ENCODE assay signal across 19 mouse cellular contexts in genomic region chr9:21235341-21235740, GRCm38 (mm10). TPM values are rescaled to one million over a fixed set of nuclear protein-coding genes. Genes with fewer than 3 reads are reported as not detected.
DNase-seq lines count a peak whose midpoint lies in the region; TF ChIP-seq lines count a peak whose summit lies in the region.
"Had no signal": no experiment of that assay in that cellular context is flagged by ENCODE, and none has a peak within 500 bp of the region (broad histone marks: within the 10 kb centered on the region; RNA-seq: fewer than 3 reads in every experiment).

No protein-coding gene starts in this region.

- H3K4me1 ChIP-seq in spleen, adult 2 months (ENCODE audit: control insufficient read depth, insufficient read depth, insufficient read length) = peaks cover 15% of the 10 kb centered on the region
- H3K4me1 ChIP-seq in bone marrow macrophage, adult 2 months (ENCODE audit: control insufficient read depth, insufficient read depth, low read length) = peaks cover 16% of the 10 kb centered on the region

- DNase-seq in gastrocnemius, adult 2 months = no peak
- DNase-seq in gastrocnemius, postnatal 14 days = no peak
- DNase-seq in spleen, adult 2 months (ENCODE audit: low read depth in 1 of 2, low spot score in 2 of 2) = peak in 1 of 2 experiments; percentile 41
- no peak for DNase-seq in spleen, postnatal 10 days (ENCODE audit: low spot score in 2 of 2)
- peak; percentile 71 for DNase-seq in naive thymus-derived CD4-positive, alpha-beta T cell, adult 2 months (ENCODE audit: low read depth)
- DNase-seq in left cerebral cortex, adult 18-20 months (ENCODE audit: low spot score in 2 of 2) = no peak
- DNase-seq in urinary bladder, adult 18-20 months (ENCODE audit: low spot score in 2 of 2) = no peak
- DNase-seq: adrenal gland, postnatal 14 days; cerebellum, adult 18-20 months; gastrocnemius, postnatal 36 days; heart, postnatal 36 days; kidney, adult 18-20 months; midbrain, embryonic 14.5 days; right cerebral cortex, postnatal 4 days had no signal

- no peak for TF ChIP-seq POLR2A in spleen, adult 2 months (IDR thresholded peaks at IDR 0.05; ENCODE audit: low read depth, low read length)
- TF ChIP-seq POLR2A in bone marrow macrophage, adult 2 months (IDR thresholded peaks at IDR 0.05; ENCODE audit: borderline replicate concordance, low read depth, low read length) = no peak

- no peaks in the 10 kb centered on the region for H3K27me3 ChIP-seq in spleen, adult 2 months (ENCODE audit: control insufficient read depth, insufficient read depth, low read length)
- H3K27me3 ChIP-seq: neural tube, embryonic 15.5 days; Patski had no signal

- peak overlapping the region; percentile 26 for H3K4me3 ChIP-seq in gastrocnemius, adult 2 months
- no peak overlapping the region; the same call in 1 of the 2 replicates for H3K4me3 ChIP-seq in spleen, adult 2 months (ENCODE audit: extremely low read depth, insufficient read depth, insufficient read length)
- peak overlapping the region; percentile 27 for H3K4me3 ChIP-seq in bone marrow macrophage, adult 2 months (ENCODE audit: insufficient read depth, low read length)
- H3K4me3 ChIP-seq: embryonic facial prominence, embryonic 10.5 days; forebrain, embryonic 13.5 days; neural tube, embryonic 15.5 days had no signal

- peaks cover 22% of the 10 kb centered on the region for H3K36me3 ChIP-seq in spleen, adult 2 months (ENCODE audit: control insufficient read depth, insufficient read depth, low read length)

- H3K27ac ChIP-seq in gastrocnemius, adult 2 months = peak overlapping the region; percentile 38; the same call in 1 of the 2 replicates
- H3K27ac ChIP-seq in spleen, adult 2 months (ENCODE audit: insufficient read depth, low read length) = peak overlapping the region; percentile 65
- peak overlapping the region; percentile 51 for H3K27ac ChIP-seq in bone marrow macrophage, adult 2 months (ENCODE audit: insufficient read depth, low read depth, low read length)
- H3K27ac ChIP-seq: embryonic facial prominence, embryonic 10.5 days; forebrain, embryonic 13.5 days; neural tube, embryonic 15.5 days had no signal

- intact Hi-C loops in gastrocnemius, adult 2 months (cut with DNase I) = no loop called here
- intact Hi-C loops in gastrocnemius, postnatal 14 days (cut with DNase I; ENCODE audit: low total_unique reads) = no loop called here

- 34% methylated on average over 4 of the region's 4 CpGs for WGBS in spleen, adult 2 months

- no peak for TF ChIP-seq CTCF in gastrocnemius, adult 2 months (IDR thresholded peaks at IDR 0.05)
- TF ChIP-seq CTCF in spleen, adult 2 months (IDR thresholded peaks at IDR 0.05; ENCODE audit: extremely low read depth, insufficient read depth, insufficient read length, insufficient replicate concordance) = no peak
- TF ChIP-seq CTCF in bone marrow macrophage, adult 2 months (IDR thresholded peaks at IDR 0.05; ENCODE audit: low read depth, low read length) = no peak

RNA-seq across cellular contexts. Expression of gene Keap1, which starts 3.8 kb away (rescaled TPM):
- 10 to 100 TPM; 51.3 to 62.3 TPM for total RNA-seq in gastrocnemius, adult 2 months (2021)
- 10 to 100 TPM; 53.6 to 55.2 TPM for total RNA-seq in gastrocnemius, postnatal 14 days (2021)
- polyA plus RNA-seq in spleen, adult 2 months (2012; rRNA removed) = 55.4 and 78.4 TPM in 2 replicates
- 34.9 and 36.4 TPM in 2 replicates for polyA plus RNA-seq in bone marrow macrophage, adult 2 months (2012; ENCODE audit: insufficient read depth, insufficient read length, missing spikeins)
- 10 to 100 TPM; 53.4 to 58.0 TPM for total RNA-seq in left cerebral cortex, adult 18-20 months (2021)

RNA-seq across cellular contexts. Expression of gene S1pr5, which starts 12.9 kb away (rescaled TPM):
- total RNA-seq in gastrocnemius, adult 2 months (2021) = under 1 TPM; 0.15 to 0.33 TPM
- under 1 TPM; 0.10 to 0.27 TPM for total RNA-seq in gastrocnemius, postnatal 14 days (2021)
- 12.2 and 21.3 TPM in 2 replicates for polyA plus RNA-seq in spleen, adult 2 months (2012; rRNA removed)
- polyA plus RNA-seq in bone marrow macrophage, adult 2 months (2012; ENCODE audit: insufficient read depth, insufficient read length, missing spikeins) = not detected in 2 replicates
- 10 to 100 TPM in 1 of 2 experiments, 1 to 10 TPM in 1; 9.7 to 10.7 TPM for total RNA-seq in left cerebral cortex, adult 18-20 months (2021)
- polyA plus RNA-seq: Patski had no signal

RNA-seq across cellular contexts. Expression of gene Atg4d, which starts 29.8 kb away (rescaled TPM):
- total RNA-seq in gastrocnemius, adult 2 months (2021) = 10 to 100 TPM; 68.0 to 77.4 TPM
- total RNA-seq in gastrocnemius, postnatal 14 days (2021) = 10 to 100 TPM; 36.2 to 39.6 TPM
- polyA plus RNA-seq in spleen, adult 2 months (2012; rRNA removed) = 44.8 and 48.4 TPM in 2 replicates
- 10.8 and 11.8 TPM in 2 replicates for polyA plus RNA-seq in bone marrow macrophage, adult 2 months (2012; ENCODE audit: insufficient read depth, insufficient read length, missing spikeins)
- total RNA-seq in left cerebral cortex, adult 18-20 months (2021) = 10 to 100 TPM; 46.4 to 49.9 TPM

RNA-seq across cellular contexts. Expression of gene Kri1, which starts 52.4 kb away (rescaled TPM):
- 10 to 100 TPM; 11.0 to 12.6 TPM for total RNA-seq in gastrocnemius, adult 2 months (2021)
- total RNA-seq in gastrocnemius, postnatal 14 days (2021) = 10 to 100 TPM; 10.5 to 11.9 TPM
- 40.8 and 43.1 TPM in 2 replicates for polyA plus RNA-seq in spleen, adult 2 months (2012; rRNA removed)
- polyA plus RNA-seq in bone marrow macrophage, adult 2 months (2012; ENCODE audit: insufficient read depth, insufficient read length, missing spikeins) = 26.4 and 28.6 TPM in 2 replicates
- total RNA-seq in left cerebral cortex, adult 18-20 months (2021) = 10 to 100 TPM; 36.8 to 38.5 TPM

RNA-seq across cellular contexts. Expression of gene Cdkn2d, which starts 55.9 kb away (rescaled TPM):
- 1 to 10 TPM; 8.6 to 9.1 TPM for total RNA-seq in gastrocnemius, adult 2 months (2021)
- 10 to 100 TPM; 12.0 to 13.2 TPM for total RNA-seq in gastrocnemius, postnatal 14 days (2021)
- polyA plus RNA-seq in spleen, adult 2 months (2012; rRNA removed) = 87.4 and 115 TPM in 2 replicates
- polyA plus RNA-seq in bone marrow macrophage, adult 2 months (2012; ENCODE audit: insufficient read depth, insufficient read length, missing spikeins) = 33.1 and 33.7 TPM in 2 replicates
- 10 to 100 TPM; 52.9 to 61.6 TPM for total RNA-seq in left cerebral cortex, adult 18-20 months (2021)

Comparison
In these comparisons a context has a peak if more than half of its experiments do, and no peak if none do; other contexts are left out.
1. RNA of gene S1pr5, which starts 12.9 kb away (total RNA-seq): 9.7 to 10.7 TPM in left cerebral cortex, adult 18-20 months; 0.15 to 0.33 TPM in gastrocnemius, adult 2 months and 0.10 to 0.27 TPM in gastrocnemius, postnatal 14 days; every median in the first group is over 4 times any median in the second.
2. Peak in every context shown above with its lines, with median percentiles within 50 percentile points of each other: H3K27ac ChIP-seq.